Mouse (Mus musculus): Measurements from ENCODE around the gene 4930470P17Rik. TPM values are rescaled to one million over a fixed set of nuclear protein-coding genes. Genes with fewer than 3 reads are reported as not detected.
"Not testable (repeated sequence)": the region's sequence is repeated elsewhere in the genome, so short reads cannot be mapped to it uniquely, and the experiment has no call there.

4930470P17Rik gene
- polyA plus RNA-seq, 1 experiment: not detected

DNA sequence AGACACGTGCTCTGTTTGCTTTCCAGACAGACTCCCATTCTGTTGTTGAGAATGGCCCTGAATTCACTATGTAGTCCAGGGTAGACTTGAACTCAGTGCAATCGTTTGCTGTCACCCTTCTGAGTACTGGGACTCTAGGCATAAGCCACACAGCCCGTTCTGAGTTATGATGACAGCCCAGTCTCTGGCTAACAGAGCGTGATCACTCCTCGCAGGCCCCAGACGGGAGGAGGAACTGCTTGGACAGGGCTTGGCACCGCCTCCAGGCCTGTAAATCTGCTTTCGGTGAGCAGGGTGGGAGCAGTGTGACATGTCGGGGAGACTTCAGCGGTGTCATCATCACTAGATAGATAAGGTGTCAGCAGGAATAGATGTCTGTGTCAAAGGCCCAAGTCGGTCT is 28.7 kb upstream of the 4930470P17Rik start:
- Histone ChIP-seq H3K4me3 (ENCODE audit: insufficient read depth, low read length) (no peak overlapping the region), H3K27ac (ENCODE audit: insufficient read depth, low read length) (no peak overlapping the region), H3K4me1 (ENCODE audit: control insufficient read depth, insufficient read depth, low read length) (no peaks in the 10 kb centered on the region)
- TF ChIP-seq CTCF (IDR thresholded peaks at IDR 0.05; ENCODE audit: extremely low read depth, insufficient read depth, low read length) (no peak), POLR2A (IDR thresholded peaks at IDR 0.05; ENCODE audit: extremely low read depth, insufficient read depth, low read length) (no peak)

DNA sequence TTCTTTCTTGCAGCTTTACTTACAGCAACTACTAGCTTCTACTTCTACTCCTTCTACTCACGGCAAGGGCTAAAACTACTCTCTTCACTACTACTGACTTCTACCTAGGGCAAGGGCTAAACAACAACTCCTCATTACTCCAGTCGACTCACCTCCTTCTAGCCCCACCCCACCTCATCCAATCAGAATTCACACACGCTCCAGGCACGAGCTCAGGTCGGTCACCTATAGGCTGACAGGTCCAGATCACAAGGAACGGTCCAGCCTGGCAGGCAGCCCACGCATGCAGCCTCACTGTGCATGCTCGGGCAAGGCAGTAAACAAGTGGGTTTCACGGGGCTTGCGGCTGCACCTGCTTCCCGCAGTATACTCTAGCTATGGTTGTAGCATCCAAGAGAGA is 26.2 kb upstream of the 4930470P17Rik start:
- not testable (repeated sequence) for H3K4me1 ChIP-seq (ENCODE audit: control insufficient read depth, insufficient read depth, low read length); H3K4me3 ChIP-seq (ENCODE audit: insufficient read depth, low read length); H3K27ac ChIP-seq (ENCODE audit: insufficient read depth, low read length)

DNA sequence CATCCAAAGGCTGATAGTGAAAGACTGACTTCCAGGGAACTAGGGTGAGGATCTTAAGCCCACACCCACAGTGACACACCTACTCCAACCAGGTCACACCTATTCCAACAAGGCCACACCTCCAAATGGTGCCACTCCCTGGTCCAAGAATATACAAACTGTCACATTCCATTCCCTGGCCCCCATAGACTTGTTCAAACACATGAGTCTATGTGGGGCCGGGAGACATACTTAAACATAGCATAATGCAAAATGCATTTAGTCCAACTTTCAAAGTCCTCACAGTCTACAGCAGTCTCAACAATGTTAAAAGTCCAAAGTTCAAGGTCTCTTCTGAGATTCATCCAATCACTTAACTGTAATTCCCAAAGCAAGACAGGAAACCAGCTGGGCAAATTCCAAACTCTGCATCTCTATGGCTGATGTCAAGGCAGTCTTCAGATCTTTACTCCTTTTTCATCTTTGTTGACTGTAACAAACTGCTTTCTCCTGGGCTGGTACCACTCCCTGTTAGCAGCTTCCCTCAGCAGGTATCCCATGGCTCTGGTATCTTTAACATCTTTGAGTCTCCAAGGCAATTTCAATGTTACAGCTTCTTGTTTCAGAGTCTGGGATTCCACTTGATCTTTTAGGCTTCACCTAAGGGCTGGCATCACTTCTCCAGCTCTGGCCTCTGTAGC is 22.5 kb upstream of the 4930470P17Rik start:
- H3K4me3 ChIP-seq (ENCODE audit: insufficient read depth, low read length); H3K27ac ChIP-seq (ENCODE audit: insufficient read depth, low read length); H3K4me1 ChIP-seq (ENCODE audit: control insufficient read depth, insufficient read depth, low read length): not testable (repeated sequence)

DNA sequence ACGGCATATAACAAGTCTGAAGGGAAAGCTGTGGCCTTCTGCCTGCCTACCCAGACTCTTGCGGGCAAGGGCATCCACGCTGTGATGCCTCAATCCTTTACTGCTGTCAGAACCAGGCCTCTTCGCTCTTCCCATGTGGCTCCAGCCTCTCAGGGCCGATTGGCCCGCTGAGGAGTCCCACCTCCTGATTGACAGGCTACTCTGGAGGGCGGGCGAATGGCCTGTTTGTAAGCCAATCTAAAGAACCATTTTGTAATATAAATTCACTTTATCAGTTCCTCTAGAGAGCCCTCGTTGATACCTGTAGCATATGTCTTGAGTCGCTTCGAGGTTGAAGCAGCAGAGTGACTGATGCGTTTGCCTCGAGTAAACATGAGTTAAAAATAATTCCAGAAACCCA is 21.2 kb upstream of the 4930470P17Rik start:
- TF ChIP-seq CTCF (IDR thresholded peaks at IDR 0.05; ENCODE audit: extremely low read depth, insufficient read depth, low read length): no peak
- TF ChIP-seq POLR2A (IDR thresholded peaks at IDR 0.05; ENCODE audit: extremely low read depth, insufficient read depth, low read length): no peak
- no peak overlapping the region for H3K4me3 ChIP-seq (ENCODE audit: insufficient read depth, low read length)
- no peak overlapping the region for H3K27ac ChIP-seq (ENCODE audit: insufficient read depth, low read length)
- H3K4me1 ChIP-seq (ENCODE audit: control insufficient read depth, insufficient read depth, low read length): no peaks in the 10 kb centered on the region

DNA sequence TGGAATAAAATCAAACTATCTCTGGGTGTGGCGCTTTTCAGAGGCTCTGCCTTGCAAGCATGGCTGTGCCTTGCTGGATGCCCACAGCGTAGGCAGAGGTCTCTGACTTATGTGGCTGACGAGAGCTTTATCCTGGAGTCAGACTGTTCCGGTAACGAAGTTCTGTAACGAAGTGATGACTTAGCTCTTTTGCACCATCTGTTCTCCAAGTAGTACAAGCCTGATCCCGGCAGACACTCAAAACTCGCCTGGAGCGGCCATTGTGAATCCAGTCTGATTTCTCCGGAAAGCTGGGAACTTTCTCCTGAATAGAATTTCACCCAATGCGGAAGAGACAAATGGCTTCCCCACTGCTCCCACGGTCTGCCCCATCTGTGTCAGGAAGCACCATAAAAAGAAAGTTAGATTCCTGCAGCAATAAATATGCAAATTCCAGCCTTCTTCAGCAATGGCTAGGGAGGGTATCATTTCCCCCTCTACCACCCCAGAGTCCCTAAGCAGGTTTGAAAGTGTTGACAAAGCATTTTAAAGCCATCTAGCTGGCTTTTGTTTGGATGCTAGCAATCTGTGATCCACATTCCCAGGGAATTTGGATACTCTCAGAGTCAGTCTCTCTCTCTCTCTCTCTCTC is 17.2 kb upstream of the 4930470P17Rik start:
- H3K4me1 ChIP-seq (ENCODE audit: control insufficient read depth, insufficient read depth, low read length): no peaks in the 10 kb centered on the region
- no peak overlapping the region for H3K4me3 ChIP-seq (ENCODE audit: insufficient read depth, low read length)
- no peak overlapping the region for H3K27ac ChIP-seq (ENCODE audit: insufficient read depth, low read length)
- TF ChIP-seq CTCF (IDR thresholded peaks at IDR 0.05; ENCODE audit: extremely low read depth, insufficient read depth, low read length) (no peak), POLR2A (IDR thresholded peaks at IDR 0.05; ENCODE audit: extremely low read depth, insufficient read depth, low read length) (no peak)

DNA sequence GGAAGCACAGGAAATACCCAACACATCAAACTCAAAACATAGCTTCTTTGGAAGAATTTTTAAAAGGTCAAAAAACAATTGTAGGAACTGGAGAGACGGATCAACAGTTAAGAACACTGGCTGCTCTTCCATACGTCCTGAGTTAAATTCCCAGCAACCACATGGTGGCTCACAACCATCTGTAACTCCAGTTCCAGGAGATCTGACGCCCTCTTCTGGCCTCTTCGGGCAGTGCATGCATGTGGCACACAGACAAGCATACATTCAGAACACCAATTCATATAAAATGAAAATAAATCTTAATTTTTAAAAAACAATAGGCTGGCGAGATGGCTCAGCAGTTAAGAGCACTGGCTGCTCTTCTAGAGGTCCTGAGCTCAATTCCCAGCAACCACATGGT is 10.0 kb upstream of the 4930470P17Rik start:
- not testable (repeated sequence) for H3K4me1 ChIP-seq (ENCODE audit: control insufficient read depth, insufficient read depth, low read length); H3K4me3 ChIP-seq (ENCODE audit: insufficient read depth, low read length); H3K27ac ChIP-seq (ENCODE audit: insufficient read depth, low read length)

DNA sequence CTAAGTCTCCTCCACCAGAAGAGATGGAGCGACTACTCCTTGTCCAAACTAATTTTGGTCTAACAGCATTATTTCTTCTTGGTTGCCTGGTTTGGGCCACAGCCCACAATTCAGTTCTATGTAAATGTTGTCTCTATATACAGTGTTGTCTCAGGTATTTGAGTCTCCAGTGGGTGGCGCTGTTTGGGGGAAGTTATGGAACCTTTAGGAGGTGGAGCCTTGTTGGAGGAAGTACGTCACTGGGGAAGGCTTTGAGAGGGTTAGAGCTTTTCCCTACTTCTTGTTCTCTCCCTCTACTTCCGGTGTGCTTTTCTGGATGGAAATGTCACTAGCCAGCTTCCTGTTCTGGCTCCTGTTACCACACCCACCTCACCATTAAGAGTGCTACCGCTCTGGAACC is 646 bp downstream of the 4930470P17Rik start:
- H3K4me3 ChIP-seq (ENCODE audit: insufficient read depth, low read length): no peak overlapping the region
- no peak overlapping the region for H3K27ac ChIP-seq (ENCODE audit: insufficient read depth, low read length)
- H3K4me1 ChIP-seq (ENCODE audit: control insufficient read depth, insufficient read depth, low read length): no peaks in the 10 kb centered on the region
- TF ChIP-seq POLR2A (IDR thresholded peaks at IDR 0.05; ENCODE audit: extremely low read depth, insufficient read depth, low read length) (no peak), CTCF (IDR thresholded peaks at IDR 0.05; ENCODE audit: extremely low read depth, insufficient read depth, low read length) (0 out of 2 replicates have a peak, but pooled peaks have one; percentile 2)

DNA sequence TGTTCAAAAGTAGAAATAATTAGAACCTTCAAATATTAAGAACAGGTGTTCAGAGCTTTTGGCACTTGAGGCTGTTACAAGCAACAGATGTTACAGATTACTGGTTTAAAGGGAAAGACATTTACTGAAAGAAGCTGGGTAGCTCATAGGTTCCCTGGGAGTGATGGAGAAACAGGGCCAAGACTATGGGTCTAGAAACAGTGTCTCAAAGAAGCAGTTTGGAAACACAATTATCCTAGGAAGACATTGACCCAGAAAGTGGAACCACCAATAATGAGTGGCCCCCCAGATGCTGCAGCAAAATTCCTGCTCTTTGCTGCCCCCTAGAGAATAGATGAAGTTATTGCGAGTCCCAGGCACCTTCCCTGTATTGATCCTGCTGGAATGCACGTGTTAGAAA is 4.2 kb downstream of the 4930470P17Rik start:
- Histone ChIP-seq H3K4me3 (ENCODE audit: insufficient read depth, low read length) (no peak overlapping the region), H3K27ac (ENCODE audit: insufficient read depth, low read length) (no peak overlapping the region), H3K4me1 (ENCODE audit: control insufficient read depth, insufficient read depth, low read length) (no peaks in the 10 kb centered on the region)
- TF ChIP-seq CTCF (IDR thresholded peaks at IDR 0.05; ENCODE audit: extremely low read depth, insufficient read depth, low read length) (peak; percentile 42), POLR2A (IDR thresholded peaks at IDR 0.05; ENCODE audit: extremely low read depth, insufficient read depth, low read length) (no peak)

DNA sequence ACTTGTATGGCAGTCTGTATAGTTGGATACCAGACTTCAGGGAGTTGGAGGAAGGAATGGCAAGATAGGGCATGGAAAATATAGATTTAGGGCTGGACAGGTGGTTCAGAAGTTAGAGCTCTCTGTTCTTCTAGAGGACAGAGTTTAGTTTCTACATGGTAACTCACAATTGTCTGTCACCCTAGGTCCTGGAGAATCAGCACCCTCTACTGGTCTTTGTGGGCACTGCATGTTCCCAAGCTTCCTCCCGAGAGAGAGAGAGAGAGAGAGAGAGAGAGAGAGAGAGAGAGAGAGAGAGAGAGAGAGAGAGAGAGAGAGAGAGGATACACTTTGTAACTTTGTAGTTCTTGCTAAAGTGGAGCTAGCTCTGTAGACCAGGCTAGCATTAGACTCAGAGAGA is 5.1 kb downstream of the 4930470P17Rik start:
- TF ChIP-seq CTCF (IDR thresholded peaks at IDR 0.05; ENCODE audit: extremely low read depth, insufficient read depth, low read length) (peak; percentile 74), POLR2A (IDR thresholded peaks at IDR 0.05; ENCODE audit: extremely low read depth, insufficient read depth, low read length) (no peak)
- Histone ChIP-seq H3K4me1 (ENCODE audit: control insufficient read depth, insufficient read depth, low read length) (no peaks in the 10 kb centered on the region), H3K27ac (ENCODE audit: insufficient read depth, low read length) (no peak overlapping the region), H3K4me3 (ENCODE audit: insufficient read depth, low read length) (no peak overlapping the region)

DNA sequence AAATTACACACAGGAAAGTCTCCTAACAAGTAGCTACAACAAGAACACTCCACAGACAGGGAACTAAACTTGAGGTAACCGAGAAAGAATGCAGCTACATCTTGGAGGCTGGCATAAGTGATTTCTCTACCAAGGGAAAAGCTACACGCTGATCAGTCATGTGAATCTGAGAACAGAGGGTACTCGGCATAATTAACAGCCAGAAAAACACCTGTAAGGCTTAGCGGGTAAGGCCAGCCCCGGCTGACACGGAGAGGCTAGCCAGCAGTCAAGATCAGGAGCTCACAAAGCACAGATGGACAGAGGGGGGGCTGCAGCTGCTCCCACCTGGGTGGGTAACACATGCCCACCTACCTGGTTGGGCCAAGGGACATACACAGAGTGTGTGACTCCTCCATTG is 9.7 kb downstream of the 4930470P17Rik start:
- no peak overlapping the region for H3K27ac ChIP-seq (ENCODE audit: insufficient read depth, low read length)
- no peak for TF ChIP-seq POLR2A (IDR thresholded peaks at IDR 0.05; ENCODE audit: extremely low read depth, insufficient read depth, low read length)
- TF ChIP-seq CTCF (IDR thresholded peaks at IDR 0.05; ENCODE audit: extremely low read depth, insufficient read depth, low read length): no peak
- H3K4me1 ChIP-seq (ENCODE audit: control insufficient read depth, insufficient read depth, low read length): no peaks in the 10 kb centered on the region
- H3K4me3 ChIP-seq (ENCODE audit: insufficient read depth, low read length): no peak overlapping the region

Data from cortical plate, adult 2 months (tissue).